Mouse (Mus musculus) thymus, adult 2 months (tissue): Measurements from ENCODE around the gene Grid2ip. TPM values are rescaled to one million over a fixed set of nuclear protein-coding genes. Genes with fewer than 3 reads are reported as not detected.

Experiments used
- DNase-seq: peaks from one replicate; pipeline ENCODE4 v3.0.0; 2021
- H3K27ac ChIP-seq: fragments of 200-500 bp; 2 replicates; pipeline ENCODE4 v1.5.1; 2012; ENCODE audit warnings: low read length, control low read depth; ENCODE audit not compliant: control insufficient read depth, insufficient read depth
- H3K27me3 ChIP-seq: fragments of 200-500 bp; 2 replicates; pipeline ENCODE4 v1.6.1; 2012; ENCODE audit warnings: mild to moderate bottlenecking, low read length, moderate library complexity, mixed read lengths; ENCODE audit not compliant: control insufficient read depth, insufficient read depth
- H3K36me3 ChIP-seq: fragments of 200-500 bp; 2 replicates; pipeline ENCODE4 v1.6.1; 2012; ENCODE audit warnings: mild to moderate bottlenecking, low read length, moderate library complexity; ENCODE audit not compliant: control insufficient read depth, insufficient read depth
- H3K4me1 ChIP-seq: fragments of 200-500 bp; replicated peaks from 2 replicates; pipeline ENCODE4 v1.6.1; 2012; ENCODE audit warnings: low read length; ENCODE audit not compliant: control insufficient read depth, insufficient read depth
- H3K4me3 ChIP-seq: fragments of 200-500 bp; 2 replicates; pipeline ENCODE4 v1.5.1; 2012; ENCODE audit warnings: mild to moderate bottlenecking, low read length, control low read depth, moderate library complexity; ENCODE audit not compliant: control insufficient read depth, insufficient read depth
- CTCF ChIP-seq: fragments of 200-500 bp; IDR thresholded peaks from 2 replicates; pipeline ENCODE4 v1.5.1; 2012; ENCODE audit warnings: mild to moderate bottlenecking, control low read depth, low read length, moderate library complexity, borderline replicate concordance; ENCODE audit not compliant: control insufficient read depth, poor library complexity, insufficient read depth; ENCODE audit errors: extremely low read depth
- POLR2A ChIP-seq: fragments of 200-500 bp; IDR thresholded peaks from 2 replicates; pipeline ENCODE4 v1.6.1; 2012; ENCODE audit warnings: mild to moderate bottlenecking, low read length, control low read depth, moderate library complexity; ENCODE audit not compliant: control insufficient read depth, poor library complexity, insufficient read depth; ENCODE audit errors: extremely low read depth
- WGBS: fragments of 180-500 bp; shearing (Covaris S2); methylation state at CpG from one replicate; pipeline ENCODE4 v1.1.7; 2018; 5-methylcytosine and 5-hydroxymethylcytosine counted together
- polyA plus RNA-seq: library from polyadenylated mRNA; depleted of rRNA; stranded (reverse); fragments of >200 nt; gene quantifications from 2 replicates; pipeline ENCODE4 v1.2.3, GENCODE M21; 2012; rRNA removed

The Grid2ip gene
- polyA plus RNA-seq, 1 experiment, result 0.26 TPM

DNA sequence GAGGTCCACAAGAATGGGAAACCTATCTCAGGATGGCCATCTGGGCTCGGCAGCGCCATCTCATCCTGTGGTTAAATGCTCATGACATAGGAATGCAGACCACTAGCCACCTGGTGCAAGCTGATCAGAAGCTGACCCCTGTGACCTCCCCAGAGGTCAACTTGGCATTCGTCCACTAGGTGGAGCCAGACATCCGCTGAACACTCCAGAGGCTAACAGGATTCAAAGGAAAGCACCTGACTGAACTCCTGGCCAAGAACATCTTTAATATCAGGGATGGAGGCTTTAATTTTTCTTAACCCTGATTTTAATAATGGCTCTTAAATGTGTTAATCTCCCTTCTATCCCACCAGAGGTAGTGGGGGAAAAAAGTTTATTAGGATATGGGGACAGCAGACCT lies 77.3 kb downstream of the Grid2ip start:
- WGBS, result 4% methylated on average over 4 of the region's 4 CpGs
- TF ChIP-seq CTCF, result peak; percentile 78; the same call in 1 of the 2 replicates
- no peak for TF ChIP-seq POLR2A
- H3K27ac ChIP-seq, result no peak overlapping the region
- H3K27me3 ChIP-seq, result no peaks in the 10 kb centered on the region
- peak; percentile 77 for DNase-seq
- H3K4me3 ChIP-seq, result no peak overlapping the region
- H3K36me3 ChIP-seq, result no peaks in the 10 kb centered on the region
- H3K4me1 ChIP-seq, result no peaks in the 10 kb centered on the region

DNA sequence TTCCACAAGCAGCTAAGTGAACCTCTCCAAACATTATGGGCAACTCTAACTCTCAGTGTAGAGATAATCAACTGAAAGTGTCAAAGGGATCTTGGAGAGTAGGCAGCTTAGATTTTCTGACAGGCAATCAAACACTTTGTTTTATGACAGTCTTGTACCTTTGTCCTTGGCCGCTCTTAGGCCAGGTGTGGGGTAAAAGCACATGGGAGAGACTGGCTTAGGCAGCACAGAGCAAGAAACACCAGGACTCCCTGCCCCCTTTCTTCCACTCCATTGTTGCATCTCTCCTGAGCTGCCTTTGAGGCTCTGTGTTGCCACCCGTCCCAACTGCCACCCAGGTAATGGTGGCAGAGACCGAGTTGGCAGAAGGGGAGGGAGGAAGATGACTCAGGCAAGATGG lies 84.2 kb downstream of the Grid2ip start:
- Histone ChIP-seq H3K4me3 (no peak overlapping the region), H3K27me3 (no peaks in the 10 kb centered on the region), H3K27ac (no peak overlapping the region), H3K4me1 (no peaks in the 10 kb centered on the region), H3K36me3 (no peaks in the 10 kb centered on the region)
- WGBS, result 79% methylated on average over 3 of the region's 3 CpGs
- TF ChIP-seq POLR2A (no peak), CTCF (no peak)
- DNase-seq, result no peak

DNA sequence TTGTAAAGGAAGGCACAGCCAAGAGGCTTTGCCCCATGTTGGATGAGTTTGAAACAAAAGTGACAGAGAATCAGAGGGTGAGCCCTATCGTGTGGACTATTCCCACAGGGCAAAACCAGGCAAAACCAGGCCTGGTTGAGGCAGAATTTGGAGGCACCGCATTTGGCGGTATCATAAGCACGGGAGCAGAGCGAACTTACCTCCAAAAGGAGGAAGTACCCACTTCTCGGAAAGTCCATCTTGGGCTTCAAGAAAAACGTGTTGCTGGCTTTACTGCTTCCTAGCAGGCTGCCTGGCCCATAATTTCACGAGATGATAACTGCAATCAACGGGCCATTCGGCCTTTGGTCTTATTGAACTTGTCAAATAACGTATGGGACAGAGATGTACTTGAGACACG lies 84.6 kb downstream of the Grid2ip start:
- Histone ChIP-seq H3K4me3 (no peak overlapping the region), H3K27ac (no peak overlapping the region), H3K27me3 (no peaks in the 10 kb centered on the region), H3K36me3 (no peaks in the 10 kb centered on the region), H3K4me1 (no peaks in the 10 kb centered on the region)
- TF ChIP-seq POLR2A (no peak), CTCF (no peak)
- no peak for DNase-seq
- WGBS, result 57% methylated on average over 12 of the region's 12 CpGs

Other genes starting within 250 kb of the Grid2ip start
- gene Rnf216, start 244.3 kb upstream of the Grid2ip start, polyA plus RNA-seq, result 16.1 and 17.6 TPM in 2 replicates
- gene Olfr718-ps1, start 209.8 kb upstream of the Grid2ip start, polyA plus RNA-seq, result not detected in 2 replicates
- 6.4 and 7.5 TPM in 2 replicates for gene Rbak, start 176.6 kb upstream of the Grid2ip start, polyA plus RNA-seq
- 0.08 TPM in 1 of 2 replicates, not detected in the other for gene Spdye4b, start 176.3 kb upstream of the Grid2ip start, polyA plus RNA-seq
- not detected in 2 replicates for gene Spdye4a, start 130.4 kb upstream of the Grid2ip start, polyA plus RNA-seq
- 24.8 and 32.9 TPM in 2 replicates for gene Zfp12, start 122.2 kb upstream of the Grid2ip start, polyA plus RNA-seq
- 3.6 and 4.0 TPM in 2 replicates for gene Zfp316, start 87.3 kb upstream of the Grid2ip start, polyA plus RNA-seq
- 0.96 and 1.0 TPM in 2 replicates for gene Zfp853, start 63.7 kb upstream of the Grid2ip start, polyA plus RNA-seq
- 65.3 and 83.7 TPM in 2 replicates for gene E130309D02Rik, start 42.0 kb upstream of the Grid2ip start, polyA plus RNA-seq
- 117 and 118 TPM in 2 replicates for gene Zdhhc4, start 28.1 kb upstream of the Grid2ip start, polyA plus RNA-seq
- 60.9 and 61.6 TPM in 2 replicates for gene Kdelr2, start 46.5 kb downstream of the Grid2ip start, polyA plus RNA-seq
- 10.8 and 11.3 TPM in 2 replicates for gene Daglb, start 107.2 kb downstream of the Grid2ip start, polyA plus RNA-seq
- gene Rac1, start 170.7 kb downstream of the Grid2ip start, polyA plus RNA-seq, result 274 and 275 TPM in 2 replicates